Mouse (Mus musculus) kidney, adult 2 months (tissue): ENCODE results near the gene Daglb.

ENCODE experiments used
- CTCF ChIP-seq: fragments of 200-500 bp; conservative IDR thresholded peaks from 2 replicates; pipeline ENCODE4 v1.5.1; 2011; ENCODE audit warnings: low read depth, mild to moderate bottlenecking, control low read depth, low read length, moderate library complexity, mixed read lengths; ENCODE audit not compliant: insufficient read depth, insufficient read length
- POLR2A ChIP-seq: fragments of 200-500 bp; IDR thresholded peaks from one replicate; pipeline ENCODE4 v1.6.1; 2011; ENCODE audit warnings: low read depth, low read length, control low read depth

DNA sequence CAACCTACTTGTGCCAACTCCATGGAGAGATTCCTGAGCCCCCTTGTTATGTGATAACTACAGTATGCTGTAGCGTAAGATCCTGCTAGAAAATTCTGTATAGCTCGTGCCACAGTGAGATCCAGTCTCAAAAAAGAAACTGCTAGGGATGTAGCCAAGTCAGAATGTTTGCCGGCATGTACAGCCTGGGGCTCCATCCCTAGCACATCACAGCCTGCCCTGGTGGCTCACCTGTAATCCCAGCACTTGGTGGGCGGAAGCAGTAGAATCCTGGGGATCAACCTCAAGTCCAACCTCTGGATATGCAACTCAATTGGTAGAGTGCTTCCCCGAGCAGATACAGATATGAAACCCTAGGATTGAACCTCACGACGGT is 63.9 kb downstream of the Daglb start:
- no peak for TF ChIP-seq CTCF
- TF ChIP-seq POLR2A, result no peak
